Mouse (Mus musculus) liver, embryonic 14.5 days (tissue): ENCODE data around the gene Myom3.

ENCODE experiments used
- CTCF ChIP-seq: IDR thresholded peaks from 2 replicates; pipeline ENCODE4 v1.5.1; 2016; ENCODE audit warnings: antibody characterized with exemption, low read depth, control low read depth
- EP300 ChIP-seq: IDR thresholded peaks from 2 replicates; pipeline ENCODE4 v1.6.1; 2016; ENCODE audit warnings: antibody characterized with exemption, low read depth

DNA sequence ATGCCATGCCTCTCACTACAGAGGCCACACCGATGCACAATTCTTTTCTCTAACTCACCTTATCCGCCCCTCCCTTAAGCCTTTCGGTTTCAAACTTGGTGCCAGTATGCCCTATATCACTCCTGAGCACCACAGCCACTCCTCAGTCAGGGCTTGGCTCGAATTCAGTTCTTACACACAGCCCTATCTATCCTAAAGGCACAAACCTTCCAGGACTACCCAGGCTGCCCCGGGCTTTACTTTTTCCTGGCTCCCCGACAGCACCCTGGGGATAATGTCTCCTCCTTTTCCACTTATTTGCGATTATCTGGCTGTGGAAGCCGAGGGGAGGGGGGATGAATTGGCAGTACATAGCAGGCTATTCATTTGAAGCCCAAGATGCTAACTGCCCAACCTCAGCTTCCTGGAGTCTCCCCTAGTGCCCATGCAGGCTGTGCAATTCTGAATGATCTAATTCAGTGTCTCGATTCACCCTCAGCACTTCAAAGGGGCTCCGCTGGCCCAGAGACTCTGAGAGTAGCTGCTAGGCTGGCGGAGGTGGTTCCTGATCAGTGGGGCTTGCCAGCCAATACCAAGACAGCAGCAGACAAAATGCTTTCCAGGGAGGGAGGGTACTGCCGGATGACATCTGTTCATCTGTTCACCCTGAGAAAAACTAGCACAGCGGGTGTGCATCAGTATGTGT, 91.0 kb downstream of the Myom3 start:
- TF ChIP-seq CTCF (no peak), EP300 (no peak)
